Mouse (Mus musculus) cerebellum, adult 9-11 months (tissue): ENCODE measurements at regions not wholly inside any gene's neighbourhood (a gene's known extent, or its start where the extent isn't known, plus 50 kb on each side); places are given as distances from the start of the nearest gene placed in this dataset.

Experiments used
- DNase-seq: peaks from one replicate; pipeline ENCODE4 v3.0.0; 2022

DNA sequence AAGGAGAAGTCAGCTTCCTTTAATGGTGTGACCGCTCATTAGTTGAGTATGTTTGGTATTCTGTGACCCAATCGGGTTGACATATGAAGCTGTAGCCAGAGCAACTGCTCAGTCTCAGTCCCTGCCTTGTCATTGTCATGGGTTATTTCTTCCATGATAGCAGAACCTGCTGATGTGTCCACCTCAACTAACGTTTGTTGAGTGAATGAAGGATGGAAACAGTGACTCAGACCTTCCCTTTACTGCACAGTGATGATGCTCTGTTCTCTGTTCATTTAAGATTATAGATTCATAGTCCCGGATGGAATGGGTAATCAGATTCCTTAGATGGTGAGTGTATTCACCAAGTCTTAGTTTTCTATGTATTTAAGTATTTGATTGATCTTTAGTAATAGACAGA, 493.3 kb upstream of the Adamts16 start:
- no peak for DNase-seq

DNA sequence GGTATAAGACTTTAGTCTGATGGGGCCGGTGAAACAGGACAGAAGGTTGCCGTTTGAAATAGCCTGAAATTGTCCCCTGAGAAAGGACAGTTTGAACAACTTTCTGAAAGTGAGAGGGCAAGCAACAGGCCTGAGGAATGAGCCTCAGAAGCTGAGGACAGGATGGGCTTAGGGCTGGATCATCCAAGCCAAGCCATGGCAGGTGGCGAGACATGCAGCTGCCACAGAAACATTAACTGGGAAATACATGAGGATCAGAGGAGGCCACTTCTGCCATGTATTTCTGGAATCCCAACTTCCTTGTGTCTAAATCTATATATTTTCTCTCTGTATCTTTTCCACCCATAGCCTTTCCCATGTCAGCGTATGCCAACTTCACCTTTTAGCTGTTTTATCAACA, 491.5 kb upstream of the Adamts16 start:
- DNase-seq: no peak

DNA sequence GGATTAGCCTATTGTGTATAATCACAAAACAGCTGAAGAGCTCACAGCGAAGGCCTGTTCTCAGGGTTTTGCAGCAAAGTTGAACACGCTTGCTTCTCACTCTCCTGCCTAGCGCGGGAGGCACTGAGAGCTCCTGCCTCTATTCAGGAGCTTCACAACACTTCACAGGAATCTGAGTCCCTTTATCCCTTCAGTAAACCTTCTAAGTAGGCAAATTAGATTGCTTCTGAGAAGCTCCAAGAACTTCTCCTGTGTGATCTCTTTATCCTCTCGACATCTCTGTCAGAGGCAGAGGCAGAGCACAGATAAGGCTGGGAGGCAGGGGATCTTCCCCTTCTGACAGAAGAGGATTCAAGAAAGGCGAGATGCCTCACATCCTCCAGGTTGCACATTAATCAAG, 488.7 kb upstream of the Adamts16 start:
- DNase-seq: no peak

DNA sequence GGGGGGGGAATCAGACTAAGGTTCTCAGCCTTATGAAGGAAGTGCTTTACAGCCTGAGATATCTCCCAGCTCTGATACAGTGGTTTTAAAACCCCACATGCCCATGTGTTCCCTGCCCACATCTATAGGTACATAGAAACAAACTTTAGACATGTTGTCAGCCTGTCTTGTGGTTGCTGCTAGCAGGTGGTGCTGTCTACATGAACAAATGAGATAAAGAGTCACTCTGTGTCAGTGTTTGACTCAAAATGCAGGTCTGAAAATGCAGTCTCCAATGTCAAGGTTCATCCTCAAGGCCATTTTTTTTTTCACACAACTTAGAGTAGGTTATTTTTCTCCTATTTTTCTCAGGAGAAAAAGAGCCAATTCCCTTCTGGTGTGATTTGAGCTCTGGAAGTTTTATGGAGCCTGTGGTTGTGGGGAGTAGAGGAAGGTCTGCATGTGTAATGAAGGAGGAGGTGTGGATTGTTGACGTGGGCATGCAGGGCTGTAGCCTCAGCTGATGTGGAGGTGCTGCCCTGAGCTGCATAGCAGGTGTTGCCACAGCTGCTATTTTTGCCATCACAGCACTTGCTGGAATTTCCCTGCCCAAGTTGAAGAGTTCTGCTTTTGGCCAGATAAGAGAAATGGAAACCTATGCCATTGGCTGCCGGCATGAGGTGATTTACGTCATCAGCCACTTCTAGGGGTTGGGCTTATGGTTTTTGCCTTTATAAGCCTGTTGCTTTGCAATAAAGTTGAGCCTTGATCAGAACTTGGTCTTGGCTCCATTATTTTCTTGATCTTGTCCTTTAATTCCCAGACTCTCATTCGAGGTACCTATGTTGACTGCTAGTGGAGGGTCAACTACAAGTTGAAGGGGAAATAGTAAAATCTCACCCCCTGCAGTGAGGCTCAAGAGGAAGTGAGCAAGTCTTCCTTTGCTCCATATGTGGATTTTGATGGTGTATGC, 486.5 kb upstream of the Adamts16 start:
- no peak for DNase-seq

DNA sequence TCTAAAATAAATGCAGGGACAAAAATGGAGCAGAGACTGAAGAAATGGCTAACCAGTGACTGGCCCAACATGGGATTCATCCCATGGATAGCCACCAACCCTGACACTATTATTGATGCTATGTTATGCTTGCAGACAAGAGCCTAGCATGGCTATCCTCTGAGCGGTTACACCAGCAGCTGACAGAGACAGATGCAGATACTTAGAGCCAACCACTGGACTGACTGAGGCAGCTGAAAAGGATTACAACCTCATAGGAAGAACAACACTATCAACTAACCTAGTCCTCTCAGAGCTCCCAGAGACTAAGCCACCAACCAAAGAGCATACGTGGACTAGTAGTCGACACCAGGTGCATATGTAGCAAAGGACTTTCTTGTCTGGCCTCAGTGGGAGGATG, 478.9 kb upstream of the Adamts16 start:
- DNase-seq: no peak

DNA sequence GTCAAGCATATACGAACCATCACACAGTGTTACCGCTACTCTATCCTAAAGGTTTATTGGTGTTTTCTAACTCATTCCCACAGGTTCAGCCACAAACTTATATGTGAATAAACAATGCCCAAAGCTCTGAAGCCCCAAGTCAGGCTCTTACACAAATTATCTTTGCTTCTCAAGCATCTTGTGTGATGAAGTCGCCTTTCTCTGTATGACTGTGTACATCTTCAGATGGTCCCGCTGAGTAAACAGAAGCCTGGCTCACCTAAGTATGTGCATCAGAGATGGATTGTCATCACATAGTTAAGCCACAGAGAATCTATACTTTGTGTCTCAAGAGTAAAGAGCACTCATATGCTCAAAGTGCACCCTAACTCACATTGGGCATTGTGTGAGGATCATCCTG, 462.3 kb upstream of the Adamts16 start:
- no peak for DNase-seq

DNA sequence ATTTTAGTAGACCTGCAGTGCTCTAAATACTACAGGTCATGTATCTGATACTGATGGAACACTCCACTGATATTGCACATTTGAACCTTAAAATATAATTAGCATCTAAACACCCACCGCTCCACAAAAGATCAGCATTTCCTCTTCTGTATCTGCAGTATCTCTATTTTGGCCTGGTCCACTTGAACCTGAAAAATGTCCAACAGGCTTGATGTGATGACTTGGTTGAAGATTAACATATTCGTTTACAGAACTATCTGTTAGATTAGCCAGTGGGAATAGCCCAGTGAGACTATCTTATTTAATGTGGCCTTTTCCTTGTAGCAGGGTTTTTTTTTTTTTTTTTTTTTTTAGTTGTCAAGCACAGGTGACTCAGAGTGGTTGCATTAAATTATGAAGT, 434.4 kb upstream of the Adamts16 start:
- DNase-seq: no peak

DNA sequence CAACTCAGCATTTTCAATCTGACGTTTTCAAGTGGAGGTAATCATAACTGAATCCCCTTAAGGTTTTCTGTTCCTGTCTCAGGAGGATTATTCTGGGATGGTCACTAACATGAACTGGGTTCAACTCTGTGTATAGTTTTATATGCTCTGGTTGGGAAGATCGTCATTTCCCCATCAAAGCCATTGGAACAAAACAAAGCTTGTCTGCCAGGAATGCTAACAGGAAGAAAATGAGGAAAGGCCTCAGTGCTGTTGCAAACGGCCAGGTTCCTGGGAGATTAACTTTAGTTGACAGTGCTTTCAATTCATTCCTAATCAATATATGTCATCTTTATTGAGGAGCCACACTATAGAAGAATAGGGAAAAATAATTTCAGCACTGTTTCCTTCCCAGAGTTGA, 432.5 kb upstream of the Adamts16 start:
- no peak for DNase-seq

DNA sequence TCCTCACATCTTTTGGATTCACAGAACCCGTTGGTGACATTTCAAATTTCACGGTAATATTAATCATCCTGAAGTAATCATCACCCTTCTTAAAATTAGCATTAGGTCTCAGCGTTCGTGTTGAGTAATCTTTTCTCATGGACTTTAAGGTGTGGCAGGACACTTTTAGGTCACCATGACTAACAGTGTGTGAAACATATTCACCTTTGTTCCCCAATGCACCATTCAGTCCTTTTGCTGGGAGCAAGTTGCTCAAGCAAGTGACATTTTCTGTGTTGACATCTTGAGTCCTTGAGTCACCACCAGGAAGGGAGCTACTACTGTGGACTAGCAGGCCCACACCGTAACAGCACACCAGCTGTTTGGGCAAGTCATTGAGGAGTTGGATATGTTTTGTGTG, 431.9 kb upstream of the Adamts16 start:
- DNase-seq: no peak

DNA sequence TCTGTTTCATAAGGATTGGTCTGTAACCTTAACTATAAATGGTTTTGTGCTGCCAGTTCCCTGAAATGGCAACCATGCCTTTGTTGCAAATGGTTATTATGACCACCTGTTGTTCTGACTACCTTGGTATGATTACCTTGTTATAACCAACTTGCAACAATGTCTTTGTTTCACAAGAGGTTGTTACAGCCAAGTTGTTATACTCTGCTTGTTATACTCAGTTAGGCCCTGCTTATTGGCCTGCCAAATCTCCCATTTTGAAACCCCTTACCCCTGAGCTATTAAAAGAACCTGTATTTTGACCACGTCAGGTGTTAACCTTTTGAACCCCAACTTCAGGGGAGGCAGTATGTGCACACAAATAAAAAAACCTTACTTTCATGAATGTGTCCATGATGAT, 431.5 kb upstream of the Adamts16 start:
- no peak for DNase-seq

DNA sequence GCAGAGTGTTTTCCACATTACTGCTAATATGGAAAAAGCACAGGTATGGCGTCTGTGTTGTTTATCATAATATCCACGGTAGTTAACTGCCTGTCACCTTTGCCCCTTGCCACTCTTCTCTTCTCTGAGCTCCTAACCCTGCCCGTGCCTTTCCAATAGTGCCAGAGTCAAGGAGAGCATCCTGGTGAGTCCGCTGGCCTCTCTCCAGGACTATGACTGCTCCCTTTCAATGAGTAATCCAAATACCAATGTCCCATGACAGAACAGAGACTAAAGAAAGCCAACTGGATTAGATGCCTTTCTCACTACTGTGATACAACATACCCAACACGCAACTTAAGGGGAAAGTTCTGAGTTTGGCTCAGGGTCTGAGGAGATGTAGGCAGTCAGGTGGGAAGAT, 430.8 kb upstream of the Adamts16 start:
- no peak for DNase-seq

DNA sequence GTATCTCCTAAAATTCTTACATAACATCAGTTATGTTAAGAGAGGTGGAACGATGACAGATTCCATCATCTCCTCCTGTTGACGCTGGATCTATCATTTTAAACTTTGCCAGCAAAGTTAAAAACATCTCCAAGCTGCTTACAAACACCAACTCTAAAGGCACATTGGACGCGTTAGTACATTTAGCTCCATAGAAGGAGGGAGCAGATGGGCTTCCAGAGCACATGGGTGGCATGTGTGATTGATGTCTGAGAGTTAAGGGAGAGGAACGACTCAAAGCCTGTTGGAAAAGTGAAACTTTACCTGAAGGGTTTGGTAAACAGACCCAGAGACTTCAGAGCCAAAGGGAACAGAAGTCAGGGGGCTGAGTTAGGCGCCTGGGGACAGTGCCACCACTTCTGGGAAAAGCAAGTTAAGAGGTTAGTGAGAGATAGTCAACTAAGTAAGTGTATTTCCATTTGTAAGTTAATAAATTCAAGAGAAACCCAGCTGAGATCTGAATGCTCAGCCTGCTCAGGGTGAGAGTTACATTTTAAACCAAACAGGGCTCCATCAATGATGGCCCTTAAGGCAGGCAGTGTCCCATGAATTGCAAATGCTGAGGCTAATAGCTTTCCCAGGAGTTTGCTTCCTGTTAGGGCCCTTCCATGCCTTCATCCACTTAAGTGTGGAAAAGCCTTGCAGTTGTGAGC, 430.3 kb upstream of the Adamts16 start:
- DNase-seq: no peak

DNA sequence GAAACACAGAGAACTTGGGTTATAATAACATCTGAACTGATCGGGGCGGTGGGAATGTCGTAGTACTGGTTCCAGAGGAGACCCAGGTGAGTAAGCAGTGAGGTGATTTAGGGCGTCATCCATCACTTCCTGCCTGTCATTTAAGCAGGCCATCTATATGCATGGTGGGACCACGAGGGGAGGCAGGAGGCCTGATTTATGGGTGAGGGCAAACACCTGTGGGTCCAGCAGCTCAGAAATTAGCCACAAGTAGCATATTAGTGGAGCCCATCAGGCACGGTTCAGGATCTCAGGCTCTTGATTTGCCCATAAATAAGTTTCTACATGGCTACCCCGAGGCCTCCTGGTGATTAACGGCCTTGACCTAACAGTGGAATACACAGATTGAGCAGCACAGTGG, 428.8 kb upstream of the Adamts16 start:
- no peak for DNase-seq

DNA sequence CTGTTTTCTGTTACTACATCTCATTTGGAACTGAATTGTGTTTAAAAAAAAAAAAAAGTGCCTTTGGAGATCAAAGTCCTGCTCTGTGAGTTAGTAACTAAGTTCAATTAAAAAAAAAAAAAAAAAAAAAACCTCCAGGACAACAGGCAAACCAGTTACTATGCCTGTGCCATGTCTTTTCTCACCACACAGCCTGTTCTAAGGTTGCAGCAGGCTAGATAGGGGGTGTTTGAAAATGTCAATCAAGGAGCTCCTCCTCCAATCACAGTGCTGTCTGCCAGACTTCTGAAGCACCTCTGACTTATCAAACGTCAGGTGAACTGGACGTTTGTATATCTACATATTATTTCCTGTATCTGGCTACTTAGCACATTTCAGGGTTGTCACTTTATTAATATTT, 427.9 kb upstream of the Adamts16 start:
- no peak for DNase-seq

DNA sequence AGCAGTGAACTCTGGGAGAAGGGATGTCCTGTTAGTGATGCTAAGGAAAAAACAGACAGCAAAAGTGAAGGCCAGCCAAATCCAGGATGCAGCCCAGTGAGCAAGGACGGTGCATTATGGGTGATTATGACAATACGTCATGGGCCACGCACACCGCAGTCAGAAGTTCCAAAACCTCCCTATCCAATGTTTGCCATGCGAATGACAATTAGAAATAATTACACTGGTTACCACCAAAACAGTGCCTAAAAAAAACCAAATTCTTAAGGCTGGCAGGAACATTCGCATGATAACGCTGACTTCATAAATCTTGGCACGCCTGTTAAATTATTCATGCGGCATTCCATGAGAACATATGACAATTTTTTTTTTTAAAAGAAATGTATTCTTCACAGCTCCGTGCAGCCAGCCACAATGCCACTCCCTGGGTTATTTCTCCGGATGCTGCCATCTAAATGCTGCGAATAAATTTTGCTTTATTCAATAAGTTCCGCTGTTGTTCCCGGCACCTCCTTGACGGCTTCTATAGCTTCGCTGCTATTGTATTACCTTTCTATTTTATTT, 421.8 kb upstream of the Adamts16 start:
- DNase-seq: no peak

DNA sequence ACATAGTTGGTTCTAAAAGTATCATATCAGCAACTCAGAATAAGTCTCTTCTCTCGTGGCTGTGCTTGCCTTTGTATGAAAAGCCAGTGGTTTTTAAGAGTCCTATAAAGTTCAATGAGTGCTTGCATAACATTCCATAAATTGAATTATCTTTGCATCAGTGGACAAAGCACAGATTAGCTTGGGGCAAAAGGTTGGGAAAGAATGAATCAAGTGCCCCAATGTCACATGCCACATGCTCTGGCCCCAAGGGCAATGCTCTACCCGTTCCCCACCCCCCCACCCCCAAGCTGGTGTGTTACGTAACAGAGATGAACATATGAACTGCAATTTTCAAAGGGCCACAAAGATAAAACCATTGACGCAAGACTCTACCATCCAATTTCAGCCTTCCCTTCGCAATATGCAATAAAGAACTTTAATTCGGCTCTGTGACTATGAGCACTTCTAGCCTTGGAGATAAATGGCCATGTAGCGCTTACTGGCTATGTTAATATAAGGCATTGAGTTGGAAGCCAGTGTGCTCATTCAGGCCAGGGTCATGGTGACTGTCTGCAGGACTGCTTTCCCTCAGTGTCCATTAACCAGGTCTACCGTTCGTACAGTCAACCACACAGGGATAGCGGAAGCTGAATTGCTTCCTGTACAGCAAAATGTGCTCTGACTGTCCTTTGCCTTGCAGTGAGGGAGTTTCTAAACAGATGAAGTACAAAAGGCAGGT, 421.1 kb upstream of the Adamts16 start:
- DNase-seq: no peak

DNA sequence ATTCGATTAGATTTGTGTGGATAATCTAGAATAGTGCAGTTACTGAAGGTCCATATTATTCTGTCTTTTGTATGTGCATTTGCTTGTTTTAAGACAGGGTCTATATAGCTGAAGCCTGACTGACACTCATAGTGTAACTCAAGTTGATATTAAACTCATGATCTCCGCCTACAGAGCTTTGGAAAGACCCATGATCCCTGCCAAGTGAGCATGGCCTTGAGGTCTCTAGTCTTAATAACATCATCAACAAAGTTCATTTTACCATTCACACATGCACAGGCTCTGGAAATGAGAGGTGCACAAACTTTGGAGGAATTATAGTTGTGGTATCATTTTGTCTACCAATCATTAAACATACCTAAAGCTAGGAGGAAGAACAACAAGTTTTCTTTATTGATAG, 412.4 kb upstream of the Adamts16 start:
- no peak for DNase-seq

DNA sequence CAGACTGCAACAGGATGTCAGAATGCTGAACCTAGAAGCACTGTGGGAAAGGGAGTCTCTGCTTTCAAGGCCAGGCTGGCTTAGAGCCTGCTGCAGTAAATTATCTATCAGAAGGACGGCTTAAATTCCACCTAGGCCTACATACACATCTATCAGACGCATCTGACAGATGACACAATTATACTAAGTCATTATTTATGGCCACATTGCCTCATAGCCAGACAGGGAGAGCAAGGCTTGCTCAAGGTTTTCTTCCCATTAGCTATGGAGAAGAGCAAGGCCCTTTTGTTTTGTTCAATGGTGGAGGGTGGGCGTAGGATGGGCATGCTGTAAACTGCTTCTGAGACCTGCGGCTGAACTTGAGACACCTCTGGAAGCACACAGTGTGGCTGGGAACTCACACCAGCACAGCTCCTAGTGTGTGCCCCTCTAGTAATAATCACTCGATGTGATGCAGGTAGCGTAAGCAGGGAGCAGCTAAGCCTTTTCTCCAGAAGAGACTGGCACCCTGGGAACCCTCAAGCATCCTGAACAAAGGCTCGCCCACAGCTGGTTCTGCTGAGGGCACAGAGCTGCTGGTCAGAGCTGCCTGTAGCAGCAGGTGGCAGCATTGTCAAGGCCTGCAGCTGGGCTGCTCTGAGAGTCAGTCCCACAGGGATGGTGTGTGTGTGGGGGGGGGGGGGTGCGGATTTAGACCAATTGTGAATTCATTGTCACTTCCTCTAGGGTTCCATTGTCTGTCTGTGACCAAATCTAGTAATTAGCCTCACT, 406.8 kb upstream of the Adamts16 start:
- DNase-seq: no peak

DNA sequence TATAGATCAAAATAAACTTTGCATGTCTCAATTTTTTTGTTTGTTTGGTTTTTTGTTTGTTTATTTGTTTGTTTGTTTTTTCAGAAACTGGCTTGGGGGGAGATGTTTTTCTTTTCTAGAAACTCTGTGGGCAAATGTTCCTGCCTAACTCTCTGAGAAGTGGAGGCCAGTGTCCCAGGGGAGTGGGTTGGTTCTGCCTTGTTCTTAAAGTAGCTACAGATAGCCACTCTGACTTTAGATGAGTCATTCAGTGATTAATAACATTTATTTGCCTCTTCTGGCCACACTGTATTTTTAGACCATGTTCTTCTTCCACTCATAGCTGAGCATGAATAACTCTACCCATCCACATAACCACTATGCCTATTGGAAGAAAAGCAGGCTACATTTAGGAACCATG, 405.6 kb upstream of the Adamts16 start:
- no peak for DNase-seq

DNA sequence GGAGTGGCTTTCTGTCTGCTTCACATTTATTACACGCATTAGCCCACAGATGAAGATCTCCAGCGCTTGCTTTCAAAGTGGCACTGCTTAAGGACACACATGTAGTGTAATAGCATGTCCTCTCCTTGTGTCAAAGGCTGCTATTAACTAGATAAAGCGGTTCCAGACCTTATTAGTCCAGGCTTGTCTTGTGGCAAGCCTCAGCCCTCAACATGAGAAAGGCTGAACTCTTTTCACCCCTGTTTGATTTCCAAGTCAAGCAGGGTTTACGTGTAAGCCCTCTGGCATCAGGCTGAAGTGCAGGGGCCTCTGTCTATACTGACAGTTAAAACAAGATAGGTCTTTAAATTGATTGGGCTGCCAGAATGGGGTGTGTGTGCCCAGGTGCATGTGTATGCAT, 403.7 kb upstream of the Adamts16 start:
- DNase-seq: no peak

DNA sequence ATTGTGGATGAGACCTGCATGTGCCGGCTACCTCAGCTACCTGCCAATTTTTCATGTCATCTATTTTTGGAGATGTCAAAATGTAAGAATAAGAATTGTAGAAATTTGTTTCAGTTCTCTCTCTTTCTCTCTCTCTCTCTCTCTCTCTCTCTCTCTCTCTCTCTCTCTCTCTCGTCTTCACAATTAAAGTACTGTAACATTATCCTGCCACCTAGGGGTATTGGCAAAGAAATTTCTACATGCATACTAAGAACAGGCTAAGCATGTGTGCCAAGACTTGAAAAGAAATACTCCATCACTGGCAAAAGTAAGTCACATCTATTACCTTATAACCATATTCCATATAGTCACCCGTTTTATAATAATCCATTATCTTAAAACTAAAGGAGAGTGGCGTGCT, 398.2 kb upstream of the Adamts16 start:
- no peak for DNase-seq

DNA sequence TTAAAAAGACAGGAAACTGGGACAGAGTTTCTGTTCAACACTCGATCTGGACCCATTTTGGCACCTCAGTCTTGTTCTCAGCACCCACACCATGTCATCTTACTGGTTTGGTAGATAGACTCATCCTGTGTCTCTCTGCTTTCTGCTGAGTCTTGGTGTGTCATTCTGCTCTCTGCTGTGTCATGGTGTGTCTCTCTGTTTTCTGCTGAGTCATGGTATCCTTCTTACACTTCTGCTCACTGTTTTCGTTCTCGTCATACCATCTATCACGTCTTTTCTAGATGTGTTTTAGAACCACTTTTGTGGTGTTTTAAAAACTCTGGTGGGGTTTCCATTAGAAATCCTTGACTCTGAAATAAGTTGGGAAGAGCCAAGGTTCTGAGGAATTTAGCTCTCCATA, 393.7 kb upstream of the Adamts16 start:
- DNase-seq: no peak

DNA sequence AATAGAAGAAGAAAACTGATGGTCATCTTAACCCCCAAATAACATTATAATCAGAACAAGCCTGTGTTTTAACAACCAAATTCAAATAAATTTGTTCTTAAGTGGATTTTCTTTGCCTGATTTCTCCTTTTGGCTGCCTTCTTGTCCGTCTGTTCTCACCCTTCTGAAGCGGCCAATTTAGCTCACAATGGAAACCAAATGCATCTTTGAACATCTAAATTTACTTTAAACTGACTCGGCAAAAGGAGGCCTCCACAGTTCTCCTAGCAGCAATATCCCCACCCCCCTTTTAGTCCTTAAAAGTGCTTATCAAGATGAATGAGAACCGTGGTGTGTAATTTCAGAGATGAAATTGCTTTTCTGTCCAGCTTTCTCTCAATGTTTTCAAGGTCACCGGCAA, 389.6 kb upstream of the Adamts16 start:
- no peak for DNase-seq
